Mouse (Mus musculus): Measurements from ENCODE around the gene Tex44. TPM values are rescaled to one million over a fixed set of nuclear protein-coding genes. Genes with fewer than 3 reads are reported as not detected.

The Tex44 gene
- polyA plus RNA-seq, 1 experiment from 2014 or later: not detected

DNA sequence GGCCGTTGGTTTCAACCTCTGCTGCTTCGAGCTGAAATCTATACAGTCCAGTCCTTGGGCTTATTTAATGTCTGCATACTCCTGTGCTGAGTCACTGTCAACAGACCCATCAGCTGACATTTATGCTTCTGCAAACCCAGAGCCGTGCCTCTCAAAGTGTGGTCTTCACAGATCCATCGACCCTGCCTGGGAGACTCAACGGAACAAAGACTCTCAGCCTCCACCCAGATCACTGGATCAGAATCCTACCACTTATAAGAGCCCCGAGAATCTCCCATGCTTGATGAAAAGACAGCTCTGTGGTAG, 11.8 kb downstream of the Tex44 start:
- 36% methylated on average over 6 of the region's 6 CpGs for WGBS
- H3K4me3 ChIP-seq (ENCODE audit: low read depth, low read length): no peak overlapping the region
- no peaks in the 10 kb centered on the region for H3K9me3 ChIP-seq (ENCODE audit: control insufficient read depth, low read depth, low read length)
- H3K4me1 ChIP-seq (ENCODE audit: control insufficient read depth, insufficient read depth, low read length): peaks cover 27% of the 10 kb centered on the region
- no peak for ATAC-seq (ENCODE audit: insufficient number of reproducible peaks, insufficient read depth, low FRiP score, low read depth)
- no peaks in the 10 kb centered on the region for H3K27me3 ChIP-seq (ENCODE audit: control insufficient read depth, insufficient read depth, low read length)
- H3K9ac ChIP-seq (replicated peaks; ENCODE audit: low read depth, low read length): no peak overlapping the region
- no peak overlapping the region for H3K4me2 ChIP-seq (replicated peaks; ENCODE audit: low read depth, low read length)
- H3K27ac ChIP-seq (ENCODE audit: low read length): no peak overlapping the region
- H3K36me3 ChIP-seq (ENCODE audit: control insufficient read depth, insufficient read depth, low read length): no peaks in the 10 kb centered on the region

GRCm38 (mm10) chr1:86438501-86438900, 12.4 kb downstream of the Tex44 start:
- peaks cover 33% of the 10 kb centered on the region for H3K4me1 ChIP-seq (ENCODE audit: control insufficient read depth, insufficient read depth, low read length)
- ATAC-seq (ENCODE audit: insufficient number of reproducible peaks, insufficient read depth, low FRiP score, low read depth): no peak
- no peak overlapping the region for H3K9ac ChIP-seq (replicated peaks; ENCODE audit: low read depth, low read length)
- WGBS: 63% methylated on average over 2 of the region's 2 CpGs
- no peak overlapping the region for H3K27ac ChIP-seq (ENCODE audit: low read length)
- no peak overlapping the region for H3K4me3 ChIP-seq (ENCODE audit: low read depth, low read length)
- H3K27me3 ChIP-seq (ENCODE audit: control insufficient read depth, insufficient read depth, low read length): no peaks in the 10 kb centered on the region
- no peaks in the 10 kb centered on the region for H3K9me3 ChIP-seq (ENCODE audit: control insufficient read depth, low read depth, low read length)
- H3K36me3 ChIP-seq (ENCODE audit: control insufficient read depth, insufficient read depth, low read length): no peaks in the 10 kb centered on the region
- no peak overlapping the region for H3K4me2 ChIP-seq (replicated peaks; ENCODE audit: low read depth, low read length)

- H3K27ac ChIP-seq (ENCODE audit: low read length): 0 out of 2 replicates have a peak overlapping the region, but pooled peaks have one; percentile 99
These were observed 13.5 kb downstream of the Tex44 start for GRCm38 (mm10) chr1:86439487-86440170.

GRCm38 (mm10) chr1:86440171-86440886, 14.2 kb downstream of the Tex44 start:
- 5% methylated on average over 18 of the region's 18 CpGs for WGBS
- ATAC-seq (ENCODE audit: insufficient number of reproducible peaks, insufficient read depth, low FRiP score, low read depth): peak; percentile 80
- H3K4me1 ChIP-seq (ENCODE audit: control insufficient read depth, insufficient read depth, low read length): peaks cover 29% of the 10 kb centered on the region

More at GRCm38 (mm10) chr1:86439487-86440170, 13.5 kb downstream of the Tex44 start:
- Histone ChIP-seq H3K4me2 (replicated peaks; ENCODE audit: low read depth, low read length) (no peak overlapping the region), H3K36me3 (ENCODE audit: control insufficient read depth, insufficient read depth, low read length) (no peaks in the 10 kb centered on the region), H3K4me3 (ENCODE audit: low read depth, low read length) (no peak overlapping the region), H3K4me1 (ENCODE audit: control insufficient read depth, insufficient read depth, low read length) (peaks cover 35% of the 10 kb centered on the region), H3K27me3 (ENCODE audit: control insufficient read depth, insufficient read depth, low read length) (no peaks in the 10 kb centered on the region), H3K9me3 (ENCODE audit: control insufficient read depth, low read depth, low read length) (no peaks in the 10 kb centered on the region), H3K9ac (replicated peaks; ENCODE audit: low read depth, low read length) (no peak overlapping the region)
- WGBS: 28% methylated on average over 8 of the region's 8 CpGs
- no peak for ATAC-seq (ENCODE audit: insufficient number of reproducible peaks, insufficient read depth, low FRiP score, low read depth)

GRCm38 (mm10) chr1:86440887-86441723, 15.0 kb downstream of the Tex44 start:
- Histone ChIP-seq H3K9me3 (ENCODE audit: control insufficient read depth, low read depth, low read length) (no peaks in the 10 kb centered on the region), H3K27ac (ENCODE audit: low read length) (peak overlapping the region; percentile 99), H3K27me3 (ENCODE audit: control insufficient read depth, insufficient read depth, low read length) (no peaks in the 10 kb centered on the region), H3K36me3 (ENCODE audit: control insufficient read depth, insufficient read depth, low read length) (no peaks in the 10 kb centered on the region), H3K9ac (replicated peaks; ENCODE audit: low read depth, low read length) (peak overlapping the region; percentile 89), H3K4me1 (ENCODE audit: control insufficient read depth, insufficient read depth, low read length) (peaks cover 23% of the 10 kb centered on the region), H3K4me2 (replicated peaks; ENCODE audit: low read depth, low read length) (peak overlapping the region; percentile 91), H3K4me3 (ENCODE audit: low read depth, low read length) (peak overlapping the region; percentile 40)
- ATAC-seq (ENCODE audit: insufficient number of reproducible peaks, insufficient read depth, low FRiP score, low read depth): peak; percentile 35
- under 1% methylated on average over 25 of the region's 29 CpGs for WGBS

More at GRCm38 (mm10) chr1:86440171-86440886, 14.2 kb downstream of the Tex44 start:
- Histone ChIP-seq H3K36me3 (ENCODE audit: control insufficient read depth, insufficient read depth, low read length) (no peaks in the 10 kb centered on the region), H3K27ac (ENCODE audit: low read length) (peak overlapping the region; percentile 99), H3K27me3 (ENCODE audit: control insufficient read depth, insufficient read depth, low read length) (no peaks in the 10 kb centered on the region), H3K9me3 (ENCODE audit: control insufficient read depth, low read depth, low read length) (no peaks in the 10 kb centered on the region), H3K4me3 (ENCODE audit: low read depth, low read length) (peak overlapping the region; percentile 40), H3K4me2 (replicated peaks; ENCODE audit: low read depth, low read length) (peak overlapping the region; percentile 91), H3K9ac (replicated peaks; ENCODE audit: low read depth, low read length) (no peak overlapping the region; the same call in 1 of the 2 replicates)

DNA sequence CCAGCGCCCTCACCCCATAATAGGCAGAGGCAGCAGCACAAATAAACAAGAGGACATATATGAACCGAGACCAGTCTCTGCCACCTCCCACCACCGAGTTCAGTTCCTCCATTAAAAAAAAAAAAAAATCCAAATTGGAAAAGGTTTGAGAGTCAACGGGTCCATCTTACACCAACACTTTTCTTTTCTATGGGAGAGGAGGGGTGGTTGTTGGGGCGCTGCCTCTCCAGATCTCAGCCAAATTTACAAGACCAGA, 15.5 kb downstream of the Tex44 start:
- WGBS: 2% methylated on average over 5 of the region's 5 CpGs
- ATAC-seq (ENCODE audit: insufficient number of reproducible peaks, insufficient read depth, low FRiP score, low read depth): no peak
- Histone ChIP-seq H3K27ac (ENCODE audit: low read length) (peak overlapping the region; percentile 99), H3K4me3 (ENCODE audit: low read depth, low read length) (peak overlapping the region; percentile 40), H3K27me3 (ENCODE audit: control insufficient read depth, insufficient read depth, low read length) (no peaks in the 10 kb centered on the region), H3K4me1 (ENCODE audit: control insufficient read depth, insufficient read depth, low read length) (peaks cover 23% of the 10 kb centered on the region), H3K9ac (replicated peaks; ENCODE audit: low read depth, low read length) (peak overlapping the region; percentile 89), H3K9me3 (ENCODE audit: control insufficient read depth, low read depth, low read length) (no peaks in the 10 kb centered on the region), H3K36me3 (ENCODE audit: control insufficient read depth, insufficient read depth, low read length) (no peaks in the 10 kb centered on the region), H3K4me2 (replicated peaks; ENCODE audit: low read depth, low read length) (peak overlapping the region; percentile 91)

GRCm38 (mm10) chr1:86441980-86442831, 16.1 kb downstream of the Tex44 start:
- Histone ChIP-seq H3K9ac (replicated peaks; ENCODE audit: low read depth, low read length) (peak overlapping the region; percentile 89), H3K27ac (ENCODE audit: low read length) (peak overlapping the region; percentile 99), H3K4me3 (ENCODE audit: low read depth, low read length) (peak overlapping the region; percentile 40), H3K4me1 (ENCODE audit: control insufficient read depth, insufficient read depth, low read length) (peaks cover 23% of the 10 kb centered on the region), H3K9me3 (ENCODE audit: control insufficient read depth, low read depth, low read length) (no peaks in the 10 kb centered on the region), H3K4me2 (replicated peaks; ENCODE audit: low read depth, low read length) (peak overlapping the region; percentile 91), H3K36me3 (ENCODE audit: control insufficient read depth, insufficient read depth, low read length) (no peaks in the 10 kb centered on the region), H3K27me3 (ENCODE audit: control insufficient read depth, insufficient read depth, low read length) (no peaks in the 10 kb centered on the region)
- under 1% methylated on average over 81 of the region's 81 CpGs for WGBS
- peak; percentile 57 for ATAC-seq (ENCODE audit: insufficient number of reproducible peaks, insufficient read depth, low FRiP score, low read depth)

GRCm38 (mm10) chr1:86442832-86443231, 16.7 kb downstream of the Tex44 start:
- peak overlapping the region; percentile 89 for H3K9ac ChIP-seq (replicated peaks; ENCODE audit: low read depth, low read length)
- ATAC-seq (ENCODE audit: insufficient number of reproducible peaks, insufficient read depth, low FRiP score, low read depth): peak; percentile 0; the same call in 1 of the 2 replicates
- 3% methylated on average over 24 of the region's 24 CpGs for whole genome bisulfite sequencing
- H3K4me3 ChIP-seq (ENCODE audit: low read depth, low read length): peak overlapping the region; percentile 40
- no peaks in the 10 kb centered on the region for H3K9me3 ChIP-seq (ENCODE audit: control insufficient read depth, low read depth, low read length)
- peaks cover 25% of the 10 kb centered on the region for H3K4me1 ChIP-seq (ENCODE audit: control insufficient read depth, insufficient read depth, low read length)
- no peaks in the 10 kb centered on the region for H3K27me3 ChIP-seq (ENCODE audit: control insufficient read depth, insufficient read depth, low read length)
- H3K27ac ChIP-seq (ENCODE audit: low read length): peak overlapping the region; percentile 99
- H3K36me3 ChIP-seq (ENCODE audit: control insufficient read depth, insufficient read depth, low read length): no peaks in the 10 kb centered on the region
- H3K4me2 ChIP-seq (replicated peaks; ENCODE audit: low read depth, low read length): peak overlapping the region; percentile 91

Data from stomach, embryonic 14.5 days (tissue).